Mouse (Mus musculus): ENCODE measurements around the gene Sec14l1.

DNA sequence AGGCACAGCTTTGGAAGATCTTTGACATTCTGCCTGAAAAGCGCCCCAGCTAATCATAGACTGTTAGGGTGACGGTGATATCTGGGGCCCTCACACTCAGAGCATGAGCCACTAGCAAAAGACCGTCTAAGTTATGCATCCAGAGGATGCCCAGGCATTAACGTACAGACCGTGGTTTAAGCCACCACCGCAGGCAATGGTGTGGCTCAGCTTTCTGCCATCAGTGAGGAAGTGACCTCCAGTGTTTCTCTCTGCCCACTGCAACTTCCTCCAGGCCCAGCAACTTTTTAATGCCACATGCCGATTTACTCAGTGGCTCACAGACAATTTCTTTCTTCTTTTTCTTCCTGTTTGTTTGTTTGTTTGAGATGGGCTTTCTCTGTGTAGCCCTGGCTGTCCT, 81.7 kb downstream of the Sec14l1 start:
- TF ChIP-seq CTCF (IDR thresholded peaks at IDR 0.05; ENCODE audit: low read depth, low read length): no peak
- TF ChIP-seq TAL1 (conservative IDR thresholded peaks at IDR 0.05; ENCODE audit: low read depth, low read length): no peak
- TF ChIP-seq GATA2 (IDR thresholded peaks at IDR 0.05; ENCODE audit: borderline replicate concordance, low read depth, low read length): no peak
